Mouse (Mus musculus): Measurements from ENCODE around the gene Rnf39. TPM values are rescaled to one million over a fixed set of nuclear protein-coding genes. Genes with fewer than 3 reads are reported as not detected.

Rnf39 gene
- polyA plus RNA-seq, 1 experiment: 0.88 TPM

GRCm38 (mm10) chr17:36929236-36929932 lies 13.3 kb upstream of the Rnf39 start:
- H3K27me3 ChIP-seq (ENCODE audit: control insufficient read depth, insufficient read depth, low read length, poor library complexity, severe bottlenecking): no peaks in the 10 kb centered on the region
- no peaks in the 10 kb centered on the region for H3K4me1 ChIP-seq (ENCODE audit: control insufficient read depth, insufficient read depth, low read length)
- no peaks in the 10 kb centered on the region for H3K9me3 ChIP-seq (replicated peaks; ENCODE audit: control insufficient read depth, insufficient read depth, low read length, poor library complexity, severe bottlenecking)
- no peaks in the 10 kb centered on the region for H3K36me3 ChIP-seq (ENCODE audit: control insufficient read depth, insufficient read depth, low read length, poor library complexity, severe bottlenecking)
- no peak overlapping the region for H3K4me3 ChIP-seq (ENCODE audit: low read depth, low read length)
- H3K27ac ChIP-seq (ENCODE audit: insufficient read depth, low read length): no peak overlapping the region
- no peak overlapping the region for H3K9ac ChIP-seq (ENCODE audit: low read depth, poor library complexity, severe bottlenecking)
- TF ChIP-seq EP300 (IDR thresholded peaks at IDR 0.05; ENCODE audit: insufficient read depth, low read depth, low read length): no peak

GRCm38 (mm10) chr17:36930233-36930632 lies 12.5 kb upstream of the Rnf39 start:
- H3K9me3 ChIP-seq (replicated peaks; ENCODE audit: control insufficient read depth, insufficient read depth, low read length, poor library complexity, severe bottlenecking): no peaks in the 10 kb centered on the region
- no peak overlapping the region for H3K9ac ChIP-seq (ENCODE audit: low read depth, poor library complexity, severe bottlenecking)
- H3K27me3 ChIP-seq (ENCODE audit: control insufficient read depth, insufficient read depth, low read length, poor library complexity, severe bottlenecking): no peaks in the 10 kb centered on the region
- H3K36me3 ChIP-seq (ENCODE audit: control insufficient read depth, insufficient read depth, low read length, poor library complexity, severe bottlenecking): no peaks in the 10 kb centered on the region
- no peaks in the 10 kb centered on the region for H3K4me1 ChIP-seq (ENCODE audit: control insufficient read depth, insufficient read depth, low read length)
- H3K4me3 ChIP-seq (ENCODE audit: low read depth, low read length): no peak overlapping the region
- TF ChIP-seq POLR2A (IDR thresholded peaks at IDR 0.05; ENCODE audit: insufficient read depth, low read length) (no peak), EP300 (IDR thresholded peaks at IDR 0.05; ENCODE audit: insufficient read depth, low read depth, low read length) (no peak), CTCF (IDR thresholded peaks at IDR 0.05; ENCODE audit: low read depth, low read length) (no peak)
- no peak overlapping the region for H3K27ac ChIP-seq (ENCODE audit: insufficient read depth, low read length)

- Histone ChIP-seq H3K9ac (ENCODE audit: low read depth, poor library complexity, severe bottlenecking) (no peak overlapping the region), H3K36me3 (ENCODE audit: control insufficient read depth, insufficient read depth, low read length, poor library complexity, severe bottlenecking) (no peaks in the 10 kb centered on the region), H3K4me3 (ENCODE audit: low read depth, low read length) (no peak overlapping the region), H3K27ac (ENCODE audit: insufficient read depth, low read length) (no peak overlapping the region), H3K27me3 (ENCODE audit: control insufficient read depth, insufficient read depth, low read length, poor library complexity, severe bottlenecking) (no peaks in the 10 kb centered on the region), H3K4me1 (ENCODE audit: control insufficient read depth, insufficient read depth, low read length) (no peaks in the 10 kb centered on the region), H3K9me3 (replicated peaks; ENCODE audit: control insufficient read depth, insufficient read depth, low read length, poor library complexity, severe bottlenecking) (no peaks in the 10 kb centered on the region)
- no peak for TF ChIP-seq POLR2A (IDR thresholded peaks at IDR 0.05; ENCODE audit: insufficient read depth, low read length)
- TF ChIP-seq CTCF (IDR thresholded peaks at IDR 0.05; ENCODE audit: low read depth, low read length): no peak
- no peak for TF ChIP-seq EP300 (IDR thresholded peaks at IDR 0.05; ENCODE audit: insufficient read depth, low read depth, low read length)
Observed at GRCm38 (mm10) chr17:36931130-36931529, 11.6 kb upstream of the Rnf39 start.

- Histone ChIP-seq H3K4me3 (ENCODE audit: low read depth, low read length) (no peak overlapping the region), H3K27me3 (ENCODE audit: control insufficient read depth, insufficient read depth, low read length, poor library complexity, severe bottlenecking) (no peaks in the 10 kb centered on the region), H3K9me3 (replicated peaks; ENCODE audit: control insufficient read depth, insufficient read depth, low read length, poor library complexity, severe bottlenecking) (no peaks in the 10 kb centered on the region), H3K4me1 (ENCODE audit: control insufficient read depth, insufficient read depth, low read length) (no peaks in the 10 kb centered on the region), H3K36me3 (ENCODE audit: control insufficient read depth, insufficient read depth, low read length, poor library complexity, severe bottlenecking) (no peaks in the 10 kb centered on the region), H3K27ac (ENCODE audit: insufficient read depth, low read length) (no peak overlapping the region), H3K9ac (ENCODE audit: low read depth, poor library complexity, severe bottlenecking) (no peak overlapping the region)
- TF ChIP-seq POLR2A (IDR thresholded peaks at IDR 0.05; ENCODE audit: insufficient read depth, low read length) (no peak), EP300 (IDR thresholded peaks at IDR 0.05; ENCODE audit: insufficient read depth, low read depth, low read length) (no peak), CTCF (IDR thresholded peaks at IDR 0.05; ENCODE audit: low read depth, low read length) (no peak)
Observed at GRCm38 (mm10) chr17:36931806-36932205, 10.9 kb upstream of the Rnf39 start.

GRCm38 (mm10) chr17:36938056-36938455 lies 4.7 kb upstream of the Rnf39 start:
- Histone ChIP-seq H3K27ac (ENCODE audit: insufficient read depth, low read length) (no peak overlapping the region), H3K9ac (ENCODE audit: low read depth, poor library complexity, severe bottlenecking) (no peak overlapping the region), H3K9me3 (replicated peaks; ENCODE audit: control insufficient read depth, insufficient read depth, low read length, poor library complexity, severe bottlenecking) (no peaks in the 10 kb centered on the region), H3K4me1 (ENCODE audit: control insufficient read depth, insufficient read depth, low read length) (peaks cover 2% of the 10 kb centered on the region), H3K4me3 (ENCODE audit: low read depth, low read length) (no peak overlapping the region), H3K27me3 (ENCODE audit: control insufficient read depth, insufficient read depth, low read length, poor library complexity, severe bottlenecking) (no peaks in the 10 kb centered on the region), H3K36me3 (ENCODE audit: control insufficient read depth, insufficient read depth, low read length, poor library complexity, severe bottlenecking) (no peaks in the 10 kb centered on the region)
- no peak for TF ChIP-seq POLR2A (IDR thresholded peaks at IDR 0.05; ENCODE audit: insufficient read depth, low read length)
- no peak for TF ChIP-seq CTCF (IDR thresholded peaks at IDR 0.05; ENCODE audit: low read depth, low read length)
- TF ChIP-seq EP300 (IDR thresholded peaks at IDR 0.05; ENCODE audit: insufficient read depth, low read depth, low read length): no peak

- Histone ChIP-seq H3K36me3 (ENCODE audit: control insufficient read depth, insufficient read depth, low read length, poor library complexity, severe bottlenecking) (no peaks in the 10 kb centered on the region), H3K4me1 (ENCODE audit: control insufficient read depth, insufficient read depth, low read length) (peaks cover 2% of the 10 kb centered on the region), H3K9ac (ENCODE audit: low read depth, poor library complexity, severe bottlenecking) (peak overlapping the region; percentile 60; the same call in 1 of the 2 replicates), H3K9me3 (replicated peaks; ENCODE audit: control insufficient read depth, insufficient read depth, low read length, poor library complexity, severe bottlenecking) (no peaks in the 10 kb centered on the region), H3K27ac (ENCODE audit: insufficient read depth, low read length) (no peak overlapping the region), H3K4me3 (ENCODE audit: low read depth, low read length) (peak overlapping the region; percentile 45), H3K27me3 (ENCODE audit: control insufficient read depth, insufficient read depth, low read length, poor library complexity, severe bottlenecking) (no peaks in the 10 kb centered on the region)
- no peak for TF ChIP-seq EP300 (IDR thresholded peaks at IDR 0.05; ENCODE audit: insufficient read depth, low read depth, low read length)
- TF ChIP-seq CTCF (IDR thresholded peaks at IDR 0.05; ENCODE audit: low read depth, low read length): no peak
- no peak for TF ChIP-seq POLR2A (IDR thresholded peaks at IDR 0.05; ENCODE audit: insufficient read depth, low read length)
Observed at GRCm38 (mm10) chr17:36942391-36942790, 327 bp upstream of the Rnf39 start.

Measured in ES-Bruce4 (cell line).